Mouse (Mus musculus) layer of hippocampus, adult 6 months (tissue): ENCODE data around the gene Pih1d2. TPM values are rescaled to one million over a fixed set of nuclear protein-coding genes. Genes with fewer than 3 reads are reported as not detected.

Experiments
- long read RNA-seq, 2 experiments: library from polyadenylated mRNA; unstranded; transcript quantifications; one replicate each; pipeline ENCODE4 v2.0.0; 2019 to 2020
- polyA plus RNA-seq: library from polyadenylated mRNA; unstranded; fragments of <200 nt; fragmentation: Nextera tagmentation; gene quantifications from 2 replicates; pipeline ENCODE4 v1.2.3, GENCODE M21; 2021

Gene Pih1d2
- polyA plus RNA-seq, result 5.5 and 8.0 TPM in 2 replicates
- long read RNA-seq, experiment 1, partial matches to known transcripts, result 0 of 6 reads
- long read RNA-seq, experiment 1, other reads (novel, unspliced or antisense), result 1 of 6 reads
- long read RNA-seq, experiment 2, partial matches to known transcripts, result 1 of 6 reads
- long read RNA-seq, experiment 2, other reads (novel, unspliced or antisense), result 2 of 6 reads

DNA sequence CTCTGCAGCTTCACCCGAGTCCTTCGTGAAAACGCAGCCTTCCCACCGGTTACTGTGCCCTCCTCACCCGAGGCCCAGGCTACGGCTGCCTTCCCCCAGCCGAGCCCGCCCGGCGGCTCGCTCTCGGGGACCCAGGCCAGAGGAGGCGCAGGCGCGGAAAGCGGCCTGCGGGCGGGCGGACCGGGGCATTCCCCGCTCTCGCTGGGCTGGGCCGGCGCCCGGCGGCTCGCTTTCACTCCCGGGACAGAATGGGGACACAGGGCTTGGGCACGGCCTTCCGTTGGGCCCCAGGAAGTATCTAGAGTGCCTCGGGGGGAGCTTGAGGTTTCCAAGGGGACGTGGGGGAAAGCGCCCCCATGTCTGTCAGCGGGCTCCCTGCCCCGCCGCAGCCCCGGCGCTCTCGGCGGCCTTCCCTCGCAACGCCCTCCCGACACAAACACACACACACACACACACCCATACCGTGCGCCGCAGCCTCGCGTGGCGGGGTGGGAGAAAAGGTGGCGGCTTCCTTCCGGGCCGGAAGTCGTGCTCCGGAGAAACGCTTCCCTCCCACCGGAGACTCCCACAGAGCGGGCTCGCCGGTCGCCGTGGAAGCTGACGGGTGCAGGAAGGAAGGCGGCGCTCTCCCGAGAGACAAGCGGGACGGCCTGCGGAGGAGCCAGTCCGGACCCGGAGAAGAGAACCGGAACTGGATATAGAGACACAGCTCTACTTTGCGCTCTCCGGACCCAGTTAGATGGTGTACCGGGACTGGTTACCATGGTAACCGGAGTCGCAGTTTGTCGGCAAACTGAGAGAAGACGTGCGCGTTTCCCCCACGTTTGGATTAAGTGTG lies at the start of gene Pih1d2, which contains the start of gene Nkapd1:
Gene Pih1d2 (plus strand): TSS at position 556 of the 838 bp plus-strand sequence.
Gene Nkapd1 (minus strand): TSS at position 699 of the 838 bp plus-strand sequence.

DNA sequence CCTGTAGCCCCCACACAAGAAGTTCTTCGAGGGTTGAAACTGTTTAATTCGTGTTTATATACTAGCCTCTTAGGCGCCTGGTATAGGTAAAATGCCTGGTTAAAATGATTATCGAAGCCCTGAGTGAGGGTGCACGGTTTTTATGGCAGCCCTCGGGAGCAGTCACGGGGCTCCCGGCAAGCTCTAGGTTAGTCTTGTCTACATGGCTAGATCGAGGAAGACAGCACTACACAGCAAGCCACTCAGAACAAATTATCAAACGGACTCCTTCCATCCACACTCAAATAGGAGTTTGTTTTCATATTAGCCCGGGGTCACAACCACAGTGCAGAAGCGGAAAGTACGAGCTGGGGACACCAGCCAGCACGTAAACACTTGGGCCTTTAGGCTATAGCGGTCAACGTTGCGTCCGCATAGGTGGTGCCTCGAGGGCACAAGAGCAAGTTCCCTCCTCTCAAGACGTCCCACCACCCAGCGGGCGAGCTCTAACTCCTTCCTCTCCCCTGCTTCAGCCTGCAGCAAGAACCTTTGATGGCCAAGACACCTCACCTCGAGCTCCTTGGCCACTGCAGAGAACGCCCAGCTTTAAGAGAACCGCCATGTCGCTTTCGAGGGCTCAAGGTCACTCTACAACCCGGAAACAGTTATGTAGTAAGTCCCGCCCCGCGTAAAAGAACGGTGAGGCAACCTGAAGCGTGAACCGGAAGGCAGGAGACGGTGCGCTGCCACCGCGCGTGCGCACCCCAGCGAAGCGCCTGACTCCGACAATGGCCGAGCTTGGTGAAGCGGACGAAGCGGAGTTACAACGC lies 13.7 kb upstream of the Pih1d2 start, which contains the start of the genes Sdhd and Timm8b:
Gene Sdhd (minus strand): TSS at position 624 of the 809 bp plus-strand sequence.
Gene Timm8b (plus strand): TSS at position 722 of the 809 bp plus-strand sequence.

DNA sequence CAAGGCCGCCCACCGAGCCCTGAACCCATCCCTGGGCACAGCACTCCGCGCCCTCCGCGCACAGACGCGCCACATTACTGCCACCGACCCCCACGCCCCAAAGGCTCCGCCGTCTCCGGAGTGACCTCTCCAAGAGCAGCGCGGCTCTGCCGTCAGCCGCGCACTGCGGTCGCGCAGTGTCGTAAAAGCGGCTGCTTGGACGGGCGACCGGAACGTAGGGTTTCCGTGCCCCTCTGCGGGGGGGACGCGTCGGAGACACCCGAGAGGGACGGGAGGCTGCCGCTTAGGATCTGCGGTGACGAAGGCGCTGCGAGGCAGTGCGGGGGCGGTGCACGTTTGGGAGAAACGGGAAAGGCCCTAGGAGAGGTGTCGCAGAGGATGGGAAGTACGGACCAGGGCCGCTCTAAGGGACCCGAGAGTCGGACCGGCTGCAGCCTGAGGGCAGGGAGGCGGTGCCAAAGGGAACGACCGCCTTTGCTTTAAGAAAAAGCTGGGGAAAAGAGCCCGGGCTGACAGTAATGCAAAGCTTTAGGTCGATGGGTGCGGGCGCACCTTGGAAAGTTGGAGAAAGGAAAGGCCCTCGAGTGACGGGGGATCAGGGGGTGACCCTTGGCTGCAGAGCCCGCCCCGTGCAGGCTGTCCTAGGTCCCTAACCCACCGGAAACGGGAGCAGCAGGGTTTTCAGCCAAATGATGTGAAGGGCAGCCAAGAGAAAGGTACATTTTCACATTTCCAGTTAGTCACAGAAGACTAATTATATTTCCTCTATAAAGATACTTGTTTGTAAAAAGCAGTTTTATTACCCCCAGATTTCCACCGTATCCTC lies 42.5 kb downstream of the Pih1d2 start, which contains the start of gene Dlat:
Gene Dlat (minus strand): TSS at position 389 of the 826 bp plus-strand sequence.

Other genes with a start within 250 kb of the Pih1d2 start
- 0.24 and 0.33 TPM in 2 replicates for gene Plet1, start 122.8 kb upstream of the Pih1d2 start, polyA plus RNA-seq
- 134 TPM in 2 replicates for gene Pts, start 88.6 kb upstream of the Pih1d2 start, polyA plus RNA-seq
- 58.9 and 65.7 TPM in 2 replicates for gene Il18, start 62.5 kb upstream of the Pih1d2 start, polyA plus RNA-seq
- gene Bco2, start 62.1 kb upstream of the Pih1d2 start, polyA plus RNA-seq, result 3.0 and 3.7 TPM in 2 replicates
- gene Tex12, start 56.0 kb upstream of the Pih1d2 start, polyA plus RNA-seq, result 0.16 TPM in 1 of 2 replicates, not detected in the other
- gene Sdhd, start 13.5 kb upstream of the Pih1d2 start, polyA plus RNA-seq, result 162 and 171 TPM in 2 replicates
- gene Timm8b, start 13.4 kb upstream of the Pih1d2 start, polyA plus RNA-seq, result 984 and 1,066 TPM in 2 replicates
- 15.6 and 17.5 TPM in 2 replicates for gene Nkapd1, start 143 bp downstream of the Pih1d2 start, polyA plus RNA-seq
- 35.3 and 36.1 TPM in 2 replicates for gene Dlat, start 42.5 kb downstream of the Pih1d2 start, polyA plus RNA-seq
- gene Dixdc1, start 122.2 kb downstream of the Pih1d2 start, polyA plus RNA-seq, result 29.8 and 33.8 TPM in 2 replicates
- 3.4 and 3.6 TPM in 2 replicates for gene 2310030G06Rik, start 129.2 kb downstream of the Pih1d2 start, polyA plus RNA-seq
- gene Cryab, start 134.0 kb downstream of the Pih1d2 start, polyA plus RNA-seq, result 308 and 325 TPM in 2 replicates
- 2.2 and 3.1 TPM in 2 replicates for gene Hspb2, start 135.0 kb downstream of the Pih1d2 start, polyA plus RNA-seq
- gene Fdxacb1, start 150.9 kb downstream of the Pih1d2 start, polyA plus RNA-seq, result 5.2 and 6.0 TPM in 2 replicates
- 10.0 and 10.5 TPM in 2 replicates for gene Alg9, start 157.7 kb downstream of the Pih1d2 start, polyA plus RNA-seq
- 95.2 and 108 TPM in 2 replicates for gene 1110032A03Rik, start 158.2 kb downstream of the Pih1d2 start, polyA plus RNA-seq
- gene Ppp2r1b, start 228.0 kb downstream of the Pih1d2 start, polyA plus RNA-seq, result 7.3 and 9.1 TPM in 2 replicates